Mouse (Mus musculus): ENCODE data around the gene Olfr157. TPM values are rescaled to one million over a fixed set of nuclear protein-coding genes. Genes with fewer than 3 reads are reported as not detected.

Olfr157 gene
- not detected for total RNA-seq (2023)

GRCm38 (mm10) chr4:43840101-43840500 is at the start of gene Olfr157:
Olfr157 (minus strand) TSS chr4:43840201.

DNA sequence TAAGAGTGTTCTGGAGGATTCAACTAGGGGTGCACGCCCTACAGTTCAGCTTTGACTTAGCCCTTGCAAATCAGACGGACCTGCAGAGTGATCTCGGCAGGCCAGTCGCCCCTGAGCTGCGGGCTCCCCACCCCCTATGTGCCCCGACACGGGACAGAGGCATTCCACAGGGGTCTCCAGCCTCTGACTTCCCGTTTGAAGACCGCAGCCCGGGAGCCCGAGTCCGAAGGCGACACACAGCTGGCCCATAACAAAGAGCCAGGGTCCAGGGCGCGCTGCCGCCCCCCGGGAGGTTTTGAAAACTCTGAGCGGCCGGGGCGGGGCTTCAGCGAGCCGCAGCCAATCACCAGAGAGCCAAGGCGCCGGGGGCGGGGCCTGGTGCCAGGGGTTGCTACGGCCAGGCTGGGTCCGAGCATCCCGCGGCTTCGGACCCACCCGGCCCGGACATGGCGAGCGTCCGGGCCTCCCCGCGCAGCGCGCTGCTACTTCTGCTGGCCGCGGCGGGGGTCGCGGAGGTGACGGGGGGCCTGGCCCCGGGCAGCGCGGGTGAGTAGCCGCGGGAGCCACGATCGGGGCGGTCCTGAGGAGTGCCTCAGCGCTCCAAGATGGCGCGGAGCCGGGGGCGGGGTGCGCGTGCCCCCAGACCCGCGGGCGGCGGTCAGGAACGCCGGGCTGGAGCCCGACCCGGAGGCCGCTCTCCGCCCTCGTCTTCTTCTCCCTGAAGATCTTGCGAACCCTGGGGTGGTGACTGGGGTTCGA is 35.3 kb upstream of the Olfr157 start, which contains the start of gene Reck:
Gene Reck (plus strand): TSS at position 371 of the 759 bp plus-strand sequence.

DNA sequence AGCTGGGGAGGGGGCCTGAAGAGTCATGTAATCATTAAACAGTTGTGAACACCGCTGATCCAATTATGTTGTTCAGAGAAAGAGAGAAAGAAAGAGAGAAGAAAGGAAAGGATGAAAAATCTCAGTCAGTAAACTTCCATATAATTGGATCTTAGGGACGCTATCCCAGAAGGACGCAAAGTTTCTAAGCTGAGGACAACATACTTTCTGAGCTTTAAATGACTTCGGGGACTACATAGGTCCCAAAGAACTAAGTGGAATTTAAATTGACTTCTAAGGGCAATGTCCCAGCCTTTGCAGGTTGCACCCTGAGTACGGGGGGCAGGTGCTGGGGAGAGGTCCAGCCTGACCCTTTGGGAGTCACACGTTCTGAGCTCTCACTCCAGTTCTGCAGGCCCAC is 11.3 kb upstream of the Olfr157 start, which contains the start of gene Olfr155:
Gene Olfr155 (plus strand): TSS at position 301 of the 400 bp plus-strand sequence.

DNA sequence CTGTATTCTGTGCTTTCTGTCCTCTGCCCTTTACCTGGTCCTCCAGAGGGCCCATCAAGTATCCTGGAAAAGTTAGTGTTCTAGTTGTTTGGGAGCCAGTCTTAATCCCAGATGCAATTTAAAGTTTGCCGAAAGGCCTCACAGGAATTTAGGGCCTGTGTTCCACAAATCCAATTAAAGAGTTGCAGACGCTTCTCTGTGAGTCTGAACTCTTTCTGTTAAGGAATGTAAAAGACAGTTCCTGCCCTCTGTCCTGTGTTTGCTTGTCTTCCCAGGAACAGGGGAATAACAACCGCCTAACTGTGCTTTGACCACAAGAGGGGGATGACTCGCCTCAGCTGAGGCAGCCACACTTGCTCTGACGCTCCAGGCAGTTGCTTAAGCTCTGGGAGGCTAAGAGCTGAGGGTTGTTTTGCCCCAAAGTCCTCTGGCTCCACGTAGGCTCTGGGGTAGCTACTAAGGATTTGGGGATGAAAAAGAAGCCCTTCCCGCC is 16.1 kb downstream of the Olfr157 start, which contains the start of gene Olfr156:
Gene Olfr156 (minus strand): TSS at position 51 of the 493 bp plus-strand sequence.

Other genes with a start within 250 kb of the Olfr157 start
- gene Npr2, start 208.3 kb downstream of the Olfr157 start, total RNA-seq (2023): under 1 TPM in 1 of 2 experiments, not detected in 1; 0.39 TPM
- gene Spag8, start 186.6 kb downstream of the Olfr157 start, total RNA-seq (2023): not detected
- 10 to 100 TPM; 13.7 to 14.6 TPM for gene Hint2, start 183.7 kb downstream of the Olfr157 start, total RNA-seq (2023)
- gene Tmem8b, start 171.2 kb downstream of the Olfr157 start, total RNA-seq (2023): 1 to 10 TPM; 1.9 to 2.2 TPM
- under 1 TPM in 1 of 2 experiments, not detected in 1; 0.13 TPM for gene Fam221b, start 171.1 kb downstream of the Olfr157 start, total RNA-seq (2023)
- not detected for gene Olfr70, start 139.4 kb downstream of the Olfr157 start, total RNA-seq (2023)
- not detected for gene Olfr71, start 129.9 kb downstream of the Olfr157 start, total RNA-seq (2023)
- gene Hrct1, start 113.0 kb downstream of the Olfr157 start, total RNA-seq (2023): not detected
- not detected for gene Spaar, start 110.2 kb downstream of the Olfr157 start, total RNA-seq (2023)
- gene Olfr159, start 69.2 kb downstream of the Olfr157 start, total RNA-seq (2023): not detected
- not detected for gene Olfr156, start 16.3 kb downstream of the Olfr157 start, total RNA-seq (2023)
- not detected for gene Olfr155, start 11.4 kb upstream of the Olfr157 start, total RNA-seq (2023)
- gene Reck, start 35.3 kb upstream of the Olfr157 start, total RNA-seq (2023): under 1 TPM; 0.18 to 0.39 TPM
- gene Glipr2, start 117.2 kb upstream of the Olfr157 start, total RNA-seq (2023): 100 to 1,000 TPM in 1 of 2 experiments, 10 to 100 TPM in 1; 88.0 to 102 TPM
- gene Ccin, start 143.3 kb upstream of the Olfr157 start, total RNA-seq (2023): 1 to 10 TPM; 2.7 to 4.5 TPM
- gene Clta, start 164.3 kb upstream of the Olfr157 start, total RNA-seq (2023): 100 to 1,000 TPM; 299 to 312 TPM
- 10 to 100 TPM; 27.1 to 30.3 TPM for gene Gne, start 244.0 kb upstream of the Olfr157 start, total RNA-seq (2023)

All from monocyte, adult 59 days (primary cell).